Mouse (Mus musculus): ENCODE results near the gene Mrgprh. TPM values are rescaled to one million over a fixed set of nuclear protein-coding genes. Genes with fewer than 3 reads are reported as not detected.
A peak's percentile ranks its signal among the peaks of the same experiment; 100 is the strongest.

The Mrgprh gene
- total and polyA plus RNA-seq, 3 experiments = not detected

- Histone ChIP-seq H3K27me3 (ENCODE audit: control insufficient read depth in 1 of 2, insufficient read depth in 2 of 2, low read length in 2 of 2) (no peaks in the 10 kb centered on the region), H3K79me2 (ENCODE audit: control insufficient read depth, insufficient read depth, low read length, poor library complexity) (no peaks in the 10 kb centered on the region), H3K27ac (ENCODE audit: control insufficient read depth, low read depth, low read length) (no peak overlapping the region), H3K9ac (ENCODE audit: control insufficient read depth, low read depth, low read length, poor library complexity, severe bottlenecking) (no peak overlapping the region), H3K4me1 (ENCODE audit: control insufficient read depth in 1 of 2, insufficient read depth in 2 of 2, low read length in 2 of 2) (peaks cover 0 to 4% of the 10 kb centered on the region in 2 experiments; a peak in 1 of 4 replicates), H3K4me3 (ENCODE audit: control insufficient read depth in 1 of 2, insufficient read depth in 1 of 2, low read depth in 2 of 2, low read length in 2 of 2) (no peak overlapping the region), H3K36me3 (ENCODE audit: control insufficient read depth in 1 of 2, insufficient read depth in 2 of 2, low read length in 2 of 2) (peaks cover 0 to 2% of the 10 kb centered on the region in 2 experiments; a peak in 1 of 4 replicates), H3K9me3 (replicated peaks; ENCODE audit: insufficient read depth, low read length) (no peaks in the 10 kb centered on the region)
- DNase-seq (ENCODE audit: low read depth, low spot score) = peak; percentile 86
- TF ChIP-seq ZC3H11A (IDR thresholded peaks at IDR 0.05; ENCODE audit: low read depth, low read length) = peak; percentile 59
- no peak for TF ChIP-seq MAX (IDR thresholded peaks at IDR 0.05; ENCODE audit: low read length)
- TF ChIP-seq BHLHE40 (IDR thresholded peaks at IDR 0.05; ENCODE audit: borderline replicate concordance, low read depth, low read length) = no peak
- peak; percentile 73 to 94 (median 78) for TF ChIP-seq CTCF (IDR thresholded peaks at IDR 0.05 in 2 of 3, conservative IDR thresholded peaks at IDR 0.05 in 1 of 3; ENCODE audit: control insufficient read depth in 1 of 3, insufficient read depth in 1 of 3, low read depth in 2 of 3, low read length in 3 of 3, poor library complexity in 1 of 3, severe bottlenecking in 1 of 3)
- TF ChIP-seq RAD21 (IDR thresholded peaks at IDR 0.05; ENCODE audit: low read depth, low read length) = peak; percentile 90
- peak; percentile 74 for TF ChIP-seq SMC3 (IDR thresholded peaks at IDR 0.05; ENCODE audit: low read depth, low read length)
Measured at GRCm38 (mm10) chr17:12880178-12880577, 4.3 kb downstream of the Mrgprh start.

DNA sequence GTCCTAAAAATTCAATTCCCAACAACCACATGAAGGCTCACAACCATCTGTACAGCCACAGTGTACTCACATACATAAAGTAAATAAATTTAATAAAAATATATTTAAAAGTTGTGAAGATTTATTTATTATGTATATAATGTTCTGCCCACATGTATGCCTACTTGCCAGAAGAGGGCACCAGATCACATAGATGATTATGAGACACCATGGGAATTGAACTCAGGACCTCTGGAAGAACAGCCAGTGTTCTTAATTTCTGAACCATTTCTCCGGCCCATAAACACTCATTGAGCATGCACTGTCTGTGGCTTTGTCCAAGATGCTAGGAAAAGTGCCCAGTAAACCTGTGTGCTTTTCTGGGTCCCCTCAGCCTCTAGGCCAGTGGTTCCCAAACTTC is 5.4 kb downstream of the Mrgprh start:
- no peaks in the 10 kb centered on the region for H3K27me3 ChIP-seq (ENCODE audit: control insufficient read depth in 1 of 2, insufficient read depth in 2 of 2, low read length in 2 of 2)
- H3K9ac ChIP-seq (ENCODE audit: control insufficient read depth, low read depth, low read length, poor library complexity, severe bottlenecking) = no peak overlapping the region
- no peak overlapping the region for H3K27ac ChIP-seq (ENCODE audit: control insufficient read depth, low read depth, low read length)
- peak; percentile 40 for TF ChIP-seq RAD21 (IDR thresholded peaks at IDR 0.05; ENCODE audit: low read depth, low read length)
- no peak for TF ChIP-seq POLR2A (IDR thresholded peaks at IDR 0.05; ENCODE audit: control insufficient read depth in 1 of 2, insufficient read depth in 1 of 2, low read depth in 1 of 2, low read length in 2 of 2, poor library complexity in 1 of 2)
- TF ChIP-seq CTCF (IDR thresholded peaks at IDR 0.05 in 2 of 3, conservative IDR thresholded peaks at IDR 0.05 in 1 of 3; ENCODE audit: control insufficient read depth in 1 of 3, insufficient read depth in 1 of 3, low read depth in 2 of 3, low read length in 3 of 3, poor library complexity in 1 of 3, severe bottlenecking in 1 of 3) = peak in 2 of 3 experiments; percentile 30 to 48; a peak in 4 of 6 replicates
- TF ChIP-seq SMC3 (IDR thresholded peaks at IDR 0.05; ENCODE audit: low read depth, low read length) = peak; percentile 40
- 0 out of 2 replicates have a peak, but pooled peaks have one; percentile 13 for TF ChIP-seq ZC3H11A (IDR thresholded peaks at IDR 0.05; ENCODE audit: low read depth, low read length)
- TF ChIP-seq MXI1 (IDR thresholded peaks at IDR 0.05; ENCODE audit: low read depth, low read length) = no peak
- no peaks in the 10 kb centered on the region for H3K79me2 ChIP-seq (ENCODE audit: control insufficient read depth, insufficient read depth, low read length, poor library complexity)
- H3K4me1 ChIP-seq (ENCODE audit: control insufficient read depth in 1 of 2, insufficient read depth in 2 of 2, low read length in 2 of 2) = peaks cover 0 to 2% of the 10 kb centered on the region in 2 experiments; a peak in 1 of 4 replicates
- H3K9me3 ChIP-seq (replicated peaks; ENCODE audit: insufficient read depth, low read length) = no peaks in the 10 kb centered on the region
- DNase-seq (ENCODE audit: low read depth, low spot score) = peak; percentile 36
- H3K36me3 ChIP-seq (ENCODE audit: control insufficient read depth in 1 of 2, insufficient read depth in 2 of 2, low read length in 2 of 2) = no peaks in the 10 kb centered on the region
- H3K4me3 ChIP-seq (ENCODE audit: control insufficient read depth in 1 of 2, insufficient read depth in 1 of 2, low read depth in 2 of 2, low read length in 2 of 2) = no peak overlapping the region

DNA sequence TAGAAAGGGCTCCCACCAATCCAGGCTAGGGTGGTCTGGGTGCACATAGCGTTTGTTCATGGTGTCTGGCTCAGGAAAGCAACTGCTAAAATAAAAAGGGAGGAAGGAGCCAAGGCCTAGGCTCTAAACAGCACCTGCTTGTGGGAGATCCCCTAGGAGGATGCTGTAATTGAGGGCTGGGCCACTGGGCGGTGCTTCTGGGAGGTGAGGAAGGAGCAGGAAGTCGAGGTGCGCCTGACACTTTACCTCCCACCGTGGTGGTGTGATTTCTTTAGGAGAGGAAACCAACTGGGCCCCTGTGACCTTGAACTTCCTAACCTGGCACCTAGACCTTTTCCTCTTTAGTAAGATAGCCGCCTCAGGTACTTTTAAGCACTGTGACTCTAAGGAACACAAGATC is 10.8 kb downstream of the Mrgprh start:
- H3K4me3 ChIP-seq (ENCODE audit: control insufficient read depth in 1 of 2, insufficient read depth in 1 of 2, low read depth in 2 of 2, low read length in 2 of 2) = no peak overlapping the region
- H3K27ac ChIP-seq (ENCODE audit: control insufficient read depth, low read depth, low read length) = no peak overlapping the region
- no peaks in the 10 kb centered on the region for H3K79me2 ChIP-seq (ENCODE audit: control insufficient read depth, insufficient read depth, low read length, poor library complexity)
- no peaks in the 10 kb centered on the region for H3K36me3 ChIP-seq (ENCODE audit: control insufficient read depth in 1 of 2, insufficient read depth in 2 of 2, low read length in 2 of 2)
- no peaks in the 10 kb centered on the region for H3K27me3 ChIP-seq (ENCODE audit: control insufficient read depth in 1 of 2, insufficient read depth in 2 of 2, low read length in 2 of 2)
- no peak for DNase-seq (ENCODE audit: low read depth, low spot score)
- TF ChIP-seq EP300 (IDR thresholded peaks at IDR 0.05; ENCODE audit: low read depth in 1 of 2, low read length in 2 of 2) = no peak
- TF ChIP-seq MAZ (IDR thresholded peaks at IDR 0.05; ENCODE audit: low read depth, low read length) = no peak
- TF ChIP-seq MEF2A (IDR thresholded peaks at IDR 0.05; ENCODE audit: extremely low read depth, insufficient replicate concordance, low read depth, low read length, poor library complexity, severe bottlenecking) = no peak
- no peak for TF ChIP-seq GABPA (IDR thresholded peaks at IDR 0.05; ENCODE audit: low read depth, low read length)
- TF ChIP-seq CTCF (IDR thresholded peaks at IDR 0.05 in 2 of 3, conservative IDR thresholded peaks at IDR 0.05 in 1 of 3; ENCODE audit: control insufficient read depth in 1 of 3, insufficient read depth in 1 of 3, low read depth in 2 of 3, low read length in 3 of 3, poor library complexity in 1 of 3, severe bottlenecking in 1 of 3) = no peak
- TF ChIP-seq SIN3A (IDR thresholded peaks at IDR 0.05; ENCODE audit: low read length) = no peak
- TF ChIP-seq USF2 (IDR thresholded peaks at IDR 0.05; ENCODE audit: borderline replicate concordance in 1 of 2, insufficient read depth in 1 of 2, low read depth in 1 of 2, low read length in 2 of 2) = no peak
- TF ChIP-seq RCOR1 (IDR thresholded peaks at IDR 0.05; ENCODE audit: low read depth, low read length) = no peak
- no peak overlapping the region for H3K9ac ChIP-seq (ENCODE audit: control insufficient read depth, low read depth, low read length, poor library complexity, severe bottlenecking)
- no peaks in the 10 kb centered on the region for H3K4me1 ChIP-seq (ENCODE audit: control insufficient read depth in 1 of 2, insufficient read depth in 2 of 2, low read length in 2 of 2)
- no peaks in the 10 kb centered on the region for H3K9me3 ChIP-seq (replicated peaks; ENCODE audit: insufficient read depth, low read length)

Data from MEL (cell line).